Mouse (Mus musculus) MEL (cell line): ENCODE results near the gene Pkhd1. TPM values are rescaled to one million over a fixed set of nuclear protein-coding genes. Genes with fewer than 3 reads are reported as not detected.

Experiments used
- DNase-seq: peaks from one replicate; pipeline ENCODE4 v3.0.0; 2011; ENCODE audit warnings: low read depth, low spot score
- H3K27ac ChIP-seq: 2 replicates; pipeline ENCODE4 v1.5.1; 2012; ENCODE audit warnings: low read depth, mild to moderate bottlenecking, control low read depth, low read length, moderate library complexity; ENCODE audit not compliant: control insufficient read depth
- H3K27me3 ChIP-seq, 2 experiments: fragments of 150-350 bp in 1 of 2; sonication (generic) in 1 of 2; 2 replicates each; pipeline ENCODE4 v1.6.1; 2012; ENCODE audit warnings: low read length in 2 of 2, mild to moderate bottlenecking in 2 of 2, improper control_type of control experiment in 1 of 2, moderate library complexity in 1 of 2; ENCODE audit not compliant: insufficient read depth in 2 of 2, control insufficient read depth in 1 of 2
- H3K36me3 ChIP-seq, 2 experiments: 2 replicates each; pipeline ENCODE4 v1.6.1; 2012 to 2014; ENCODE audit warnings: low read length in 2 of 2, improper control_type of control experiment in 1 of 2, inconsistent platforms in 1 of 2, mild to moderate bottlenecking in 1 of 2; ENCODE audit not compliant: insufficient read depth in 2 of 2, control insufficient read depth in 1 of 2
- H3K4me1 ChIP-seq, 2 experiments: fragments of 150-350 bp in 1 of 2; sonication (generic) in 1 of 2; 2 replicates each; pipeline ENCODE4 v1.6.1; 2012; ENCODE audit warnings: low read length in 2 of 2, improper control_type of control experiment in 1 of 2, mild to moderate bottlenecking in 1 of 2; ENCODE audit not compliant: insufficient read depth in 2 of 2, control insufficient read depth in 1 of 2
- H3K4me3 ChIP-seq, 2 experiments: fragments of 150-350 bp in 1 of 2; sonication (generic) in 1 of 2; 2 replicates each; pipeline ENCODE4 v1.5.1; 2012; ENCODE audit warnings: low read depth in 2 of 2, low read length in 2 of 2, mild to moderate bottlenecking in 2 of 2, moderate library complexity in 2 of 2, control low read depth in 1 of 2, improper control_type of control experiment in 1 of 2; ENCODE audit not compliant: control insufficient read depth in 1 of 2, insufficient read depth in 1 of 2
- H3K79me2 ChIP-seq: 2 replicates; pipeline ENCODE4 v1.6.1; 2012; ENCODE audit warnings: mild to moderate bottlenecking, low read length, moderate library complexity; ENCODE audit not compliant: control insufficient read depth, poor library complexity, insufficient read depth
- H3K9ac ChIP-seq: 2 replicates; pipeline ENCODE4 v1.6.1; 2012; ENCODE audit warnings: low read depth, mild to moderate bottlenecking, control low read depth, low read length, moderate library complexity; ENCODE audit not compliant: control insufficient read depth, poor library complexity, severe bottlenecking
- H3K9me3 ChIP-seq: fragments of 150-350 bp; sonication (generic); replicated peaks from 2 replicates; pipeline ENCODE4 v1.6.1; 2012; ENCODE audit warnings: mild to moderate bottlenecking, low read length, improper control_type of control experiment, moderate library complexity; ENCODE audit not compliant: insufficient read depth
- BHLHE40 ChIP-seq: IDR thresholded peaks from 2 replicates; pipeline ENCODE4 v1.6.1; 2012; ENCODE audit warnings: low read depth, mild to moderate bottlenecking, inconsistent platforms, low read length, improper control_type of control experiment, borderline replicate concordance
- CHD1 ChIP-seq: IDR thresholded peaks from 2 replicates; pipeline ENCODE4 v1.6.1; 2012; ENCODE audit warnings: low read depth, mild to moderate bottlenecking, inconsistent platforms, low read length, improper control_type of control experiment
- CHD2 ChIP-seq: IDR thresholded peaks from 2 replicates; pipeline ENCODE4 v1.6.1; 2011; ENCODE audit warnings: low read length, improper control_type of control experiment
- CTCF ChIP-seq, 3 experiments: IDR thresholded peaks in 2 of 3; conservative IDR thresholded peaks in 1 of 3; 2 replicates each; pipeline ENCODE4 v1.5.1; 2011 to 2012; ENCODE audit warnings: low read length in 3 of 3, low read depth in 2 of 3, mild to moderate bottlenecking in 2 of 3, improper control_type of control experiment in 1 of 3, inconsistent platforms in 1 of 3, mixed read lengths in 1 of 3, moderate library complexity in 1 of 3; ENCODE audit not compliant: control insufficient read depth in 1 of 3, insufficient read depth in 1 of 3, poor library complexity in 1 of 3, severe bottlenecking in 1 of 3
- ETS1 ChIP-seq: IDR thresholded peaks from 2 replicates; pipeline ENCODE4 v1.6.1; 2012; ENCODE audit warnings: low read depth, mild to moderate bottlenecking, inconsistent platforms, low read length, improper control_type of control experiment, moderate library complexity
- HCFC1 ChIP-seq: IDR thresholded peaks from 2 replicates; pipeline ENCODE4 v1.6.1; 2012; ENCODE audit warnings: low read depth, mild to moderate bottlenecking, inconsistent platforms, low read length, improper control_type of control experiment, moderate library complexity
- JUND ChIP-seq: IDR thresholded peaks from 2 replicates; pipeline ENCODE4 v1.6.1; 2011; ENCODE audit warnings: low read depth, mild to moderate bottlenecking, improper control_type of control experiment, low read length
- MAFK ChIP-seq: IDR thresholded peaks from 2 replicates; pipeline ENCODE4 v1.6.1; 2011; ENCODE audit warnings: low read depth, mild to moderate bottlenecking, low read length, improper control_type of control experiment, borderline replicate concordance
- MAX ChIP-seq: IDR thresholded peaks from 2 replicates; pipeline ENCODE4 v1.6.1; 2011; ENCODE audit warnings: low read length, improper control_type of control experiment
- MEF2A ChIP-seq: IDR thresholded peaks from 2 replicates; pipeline ENCODE4 v1.6.1; 2014; ENCODE audit warnings: low read depth, mild to moderate bottlenecking, inconsistent platforms, low read length, improper control_type of control experiment; ENCODE audit not compliant: poor library complexity, insufficient replicate concordance, severe bottlenecking; ENCODE audit errors: extremely low read depth
- MXI1 ChIP-seq: IDR thresholded peaks from 2 replicates; pipeline ENCODE4 v1.6.1; 2011; ENCODE audit warnings: mild to moderate bottlenecking, low read depth, low read length, improper control_type of control experiment
- MYB ChIP-seq: IDR thresholded peaks from 2 replicates; pipeline ENCODE4 v1.6.1; 2011; ENCODE audit warnings: mild to moderate bottlenecking, low read depth, low read length, improper control_type of control experiment
- MYC ChIP-seq: IDR thresholded peaks from 2 replicates; pipeline ENCODE4 v1.6.1; 2011; ENCODE audit warnings: low read depth, mild to moderate bottlenecking, low read length, improper control_type of control experiment, moderate library complexity
- POLR2AphosphoS5 ChIP-seq: IDR thresholded peaks from 2 replicates; pipeline ENCODE4 v1.6.1; 2012; ENCODE audit warnings: low read depth, borderline replicate concordance, mild to moderate bottlenecking, inconsistent platforms, low read length, moderate library complexity, mixed read lengths
- RAD21 ChIP-seq: IDR thresholded peaks from 2 replicates; pipeline ENCODE4 v1.6.1; 2011; ENCODE audit warnings: mild to moderate bottlenecking, low read depth, low read length, improper control_type of control experiment
- RCOR1 ChIP-seq: IDR thresholded peaks from 2 replicates; pipeline ENCODE4 v1.6.1; 2012; ENCODE audit warnings: low read depth, mild to moderate bottlenecking, inconsistent platforms, low read length, improper control_type of control experiment
- SIN3A ChIP-seq: IDR thresholded peaks from 2 replicates; pipeline ENCODE4 v1.6.1; 2012; ENCODE audit warnings: low read length, improper control_type of control experiment, inconsistent platforms
- SMC3 ChIP-seq: IDR thresholded peaks from 2 replicates; pipeline ENCODE4 v1.6.1; 2011; ENCODE audit warnings: low read depth, low read length, improper control_type of control experiment
- TAL1 ChIP-seq: IDR thresholded peaks from 2 replicates; pipeline ENCODE4 v1.6.1; 2012; ENCODE audit warnings: mild to moderate bottlenecking, inconsistent platforms, low read length, moderate library complexity, mixed read lengths
- UBTF ChIP-seq: IDR thresholded peaks from 2 replicates; pipeline ENCODE4 v1.6.1; 2012; ENCODE audit warnings: low read depth, mild to moderate bottlenecking, inconsistent platforms, low read length, improper control_type of control experiment, moderate library complexity, borderline replicate concordance; ENCODE audit not compliant: insufficient read depth
- USF1 ChIP-seq: IDR thresholded peaks from 2 replicates; pipeline ENCODE4 v1.6.1; 2014; ENCODE audit warnings: low read depth, mild to moderate bottlenecking, inconsistent platforms, low read length, improper control_type of control experiment, moderate library complexity
- ZKSCAN1 ChIP-seq: IDR thresholded peaks from 2 replicates; pipeline ENCODE4 v1.6.1; 2012; ENCODE audit warnings: low read depth, mild to moderate bottlenecking, inconsistent platforms, low read length, improper control_type of control experiment, moderate library complexity
- ZNF384 ChIP-seq: IDR thresholded peaks from 2 replicates; pipeline ENCODE4 v1.6.1; 2012; ENCODE audit warnings: low read depth, mild to moderate bottlenecking, inconsistent platforms, low read length, improper control_type of control experiment
- polyA plus RNA-seq, 2 experiments: library from polyadenylated mRNA; stranded (reverse) in 1 of 2; unstranded in 1 of 2; fragments of >175 nt in 1 of 2; fragments of >200 nt in 1 of 2; gene quantifications; 2 replicates each; pipeline versions ENCODE4 v1.2.1 to v1.2.4; 2012; ENCODE audit warnings: low replicate concordance in 2 of 2, low read depth in 1 of 2; ENCODE audit not compliant: insufficient read length in 2 of 2, insufficient read depth in 1 of 2, missing spikeins in 1 of 2
- total RNA-seq: library from RNA; depleted of rRNA; stranded (reverse); fragments of 300-350 nt; gene quantifications from 2 replicates; pipeline ENCODE4 v1.2.3, GENCODE M21; 2012

Pkhd1 gene
- total and polyA plus RNA-seq, 3 experiments = not detected

DNA sequence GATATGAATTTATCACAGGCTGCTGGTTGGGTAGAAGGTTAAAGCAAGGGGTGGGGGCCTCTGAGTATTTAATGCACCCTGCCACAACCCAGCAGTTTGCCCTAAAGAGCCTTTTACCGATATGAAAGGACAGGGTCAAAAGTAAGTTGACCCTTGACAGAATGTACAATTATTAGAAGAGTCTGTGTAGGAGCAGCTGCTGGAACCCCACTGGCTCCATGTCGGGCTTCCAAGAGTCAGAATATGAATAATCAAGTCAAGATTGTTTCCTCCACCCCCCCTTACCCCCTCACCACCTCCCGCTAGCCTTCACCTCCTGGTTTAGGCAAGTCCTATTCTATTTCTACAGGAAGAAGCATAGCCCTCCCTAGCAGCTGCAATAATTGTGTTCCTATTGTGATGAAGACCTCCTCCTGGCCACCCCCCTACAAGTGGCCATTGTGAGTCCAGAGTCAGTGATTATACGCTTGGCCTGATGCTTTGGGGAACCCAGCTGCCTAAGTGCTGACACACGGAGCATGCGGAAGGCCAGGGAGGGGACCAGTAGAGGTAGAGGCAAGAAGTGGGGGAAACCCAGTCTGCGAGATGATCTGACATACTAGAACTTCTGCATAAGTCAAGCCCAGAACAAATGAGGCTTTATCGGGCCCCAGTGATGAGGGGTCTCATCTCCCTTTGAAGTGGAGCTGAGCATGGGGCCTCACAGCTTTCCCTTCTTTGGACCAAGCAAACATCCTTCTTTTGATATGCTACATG, 315.5 kb downstream of the Pkhd1 start:
- H3K9ac ChIP-seq = no peak overlapping the region
- TF ChIP-seq JUND (no peak), HCFC1 (no peak), ZNF384 (no peak), RAD21 (no peak), BHLHE40 (no peak), CHD1 (no peak), MEF2A (no peak), ETS1 (no peak), MYC (no peak), POLR2AphosphoS5 (no peak), ZKSCAN1 (no peak), MXI1 (no peak), MYB (no peak), MAX (no peak), CHD2 (no peak), TAL1 (no peak), MAFK (no peak), CTCF (IDR thresholded peaks at IDR 0.05 in 2 of 3, conservative IDR thresholded peaks at IDR 0.05 in 1 of 3; ENCODE audit: control insufficient read depth in 1 of 3, insufficient read depth in 1 of 3, low read depth in 2 of 3, low read length in 3 of 3, poor library complexity in 1 of 3, severe bottlenecking in 1 of 3) (no peak), RCOR1 (no peak)
- no peaks in the 10 kb centered on the region for H3K9me3 ChIP-seq
- DNase-seq = no peak
- no peaks in the 10 kb centered on the region for H3K36me3 ChIP-seq
- no peaks in the 10 kb centered on the region for H3K4me1 ChIP-seq
- H3K79me2 ChIP-seq = no peaks in the 10 kb centered on the region
- H3K4me3 ChIP-seq = no peak overlapping the region
- no peaks in the 10 kb centered on the region for H3K27me3 ChIP-seq
- no peak overlapping the region for H3K27ac ChIP-seq

DNA sequence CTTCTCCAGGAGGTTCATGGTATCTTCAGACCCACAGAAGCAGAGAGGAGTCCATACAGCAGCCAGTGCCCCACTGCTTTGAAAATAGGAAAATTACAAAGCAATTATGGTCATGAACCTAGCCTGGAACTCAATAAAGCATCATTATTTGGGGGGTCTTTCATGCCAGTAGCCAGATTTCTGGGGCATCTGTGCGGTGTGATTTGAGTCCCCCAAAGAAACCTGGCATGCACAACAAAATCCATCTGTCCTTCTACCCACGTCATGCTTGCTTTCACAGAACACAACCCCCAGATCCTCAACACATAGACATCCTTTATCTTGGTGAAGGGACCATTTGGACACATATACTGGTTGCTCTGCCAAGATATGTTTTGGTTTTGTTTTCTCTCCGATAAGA, 316.2 kb downstream of the Pkhd1 start:
- Histone ChIP-seq H3K4me1 (no peaks in the 10 kb centered on the region), H3K79me2 (no peaks in the 10 kb centered on the region), H3K27ac (no peak overlapping the region), H3K9ac (no peak overlapping the region), H3K27me3 (no peaks in the 10 kb centered on the region), H3K36me3 (no peaks in the 10 kb centered on the region), H3K9me3 (no peaks in the 10 kb centered on the region), H3K4me3 (no peak overlapping the region)
- TF ChIP-seq SMC3 (no peak), USF1 (no peak), SIN3A (no peak), ETS1 (no peak), ZKSCAN1 (no peak), UBTF (no peak), CTCF (IDR thresholded peaks at IDR 0.05 in 2 of 3, conservative IDR thresholded peaks at IDR 0.05 in 1 of 3; ENCODE audit: control insufficient read depth in 1 of 3, insufficient read depth in 1 of 3, low read depth in 2 of 3, low read length in 3 of 3, poor library complexity in 1 of 3, severe bottlenecking in 1 of 3) (no peak), MAX (no peak), JUND (no peak), CHD1 (no peak)
- DNase-seq = no peak
